Mouse (Mus musculus) urinary bladder, adult 18-20 months (tissue): ENCODE measurements at regions not wholly inside any gene's neighbourhood (a gene's known extent, or its start where the extent isn't known, plus 50 kb on each side); places are given as distances from the start of the nearest gene placed in this dataset.
"Not testable (repeated sequence)": the region's sequence is repeated elsewhere in the genome, so short reads cannot be mapped to it uniquely, and the experiment has no call there.

ENCODE experiments used
- DNase-seq, 2 experiments: peaks; one replicate each; pipeline ENCODE4 v3.0.0; 2022; ENCODE audit warnings: low spot score in 2 of 2, mixed read lengths in 2 of 2

DNA sequence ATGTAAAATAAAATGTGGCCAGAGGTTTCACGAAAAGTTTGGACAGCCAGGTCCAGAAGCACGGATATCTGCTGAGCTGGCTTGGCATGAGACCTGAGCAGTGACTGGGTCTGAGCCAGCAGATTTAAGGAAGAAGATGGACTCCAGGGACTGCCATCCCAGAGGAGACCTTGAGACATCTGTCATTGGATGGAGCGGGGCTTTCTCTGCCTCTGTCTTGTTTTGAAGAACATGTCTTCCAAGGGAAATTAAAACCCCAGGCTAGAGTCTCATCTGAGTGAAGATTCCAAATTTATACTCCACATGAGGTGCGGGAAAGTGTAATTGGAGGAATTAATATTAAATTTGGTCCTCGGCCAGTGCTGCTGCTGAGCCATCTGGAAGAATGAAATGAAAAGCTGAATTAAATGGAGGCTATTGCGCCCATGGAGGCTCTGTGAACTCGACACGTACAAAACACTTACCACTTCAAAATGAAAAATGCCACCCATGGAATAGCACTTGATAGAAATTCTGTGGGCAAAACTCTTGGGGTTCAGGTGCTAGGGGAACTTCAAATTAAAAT is 129.8 kb upstream of the Adcy2 start:
- DNase-seq = no peak

DNA sequence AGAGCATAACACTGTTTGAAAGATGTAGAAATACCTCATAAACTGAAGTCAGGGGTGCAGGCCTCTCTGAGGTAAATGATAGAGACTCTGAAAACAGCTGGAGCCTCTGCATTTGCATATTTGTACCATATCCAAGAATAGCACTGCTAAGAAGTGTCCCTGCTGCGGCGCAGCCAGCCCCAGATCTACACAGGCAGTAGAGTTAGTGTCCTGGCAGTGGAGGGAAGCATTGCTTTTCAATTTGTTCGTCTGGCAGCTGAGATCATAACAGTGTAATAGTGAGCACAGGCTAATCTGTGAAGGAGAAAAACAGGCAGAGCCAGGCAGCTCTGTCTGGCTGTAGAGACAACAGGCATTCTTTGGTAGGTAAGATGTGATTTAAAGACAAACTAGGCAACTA is 128.2 kb upstream of the Adcy2 start:
- DNase-seq = no peak

- not testable (repeated sequence) for DNase-seq
Observed at GRCm38 (mm10) chr13:69118743-69119142, 119.4 kb upstream of the Adcy2 start.

DNA sequence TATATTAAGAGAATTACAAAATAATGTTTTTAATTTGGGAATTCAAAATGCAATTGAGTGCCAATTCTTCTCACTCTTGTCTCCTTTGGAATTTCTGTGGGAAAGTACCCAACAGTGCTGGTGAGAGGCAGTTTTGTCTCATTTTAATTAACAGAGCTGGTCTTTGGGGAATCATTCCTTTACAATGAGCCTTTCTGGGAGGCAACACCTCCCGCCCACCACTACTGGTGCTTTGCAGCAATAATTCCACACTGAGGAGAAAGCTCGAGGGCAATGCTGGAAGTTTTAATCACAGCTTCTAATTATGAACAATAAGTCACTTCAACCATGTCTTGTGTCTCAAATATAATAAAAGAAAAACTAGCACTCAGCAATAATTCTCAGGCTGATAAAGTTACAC is 109.8 kb upstream of the Adcy2 start:
- DNase-seq = no peak

DNA sequence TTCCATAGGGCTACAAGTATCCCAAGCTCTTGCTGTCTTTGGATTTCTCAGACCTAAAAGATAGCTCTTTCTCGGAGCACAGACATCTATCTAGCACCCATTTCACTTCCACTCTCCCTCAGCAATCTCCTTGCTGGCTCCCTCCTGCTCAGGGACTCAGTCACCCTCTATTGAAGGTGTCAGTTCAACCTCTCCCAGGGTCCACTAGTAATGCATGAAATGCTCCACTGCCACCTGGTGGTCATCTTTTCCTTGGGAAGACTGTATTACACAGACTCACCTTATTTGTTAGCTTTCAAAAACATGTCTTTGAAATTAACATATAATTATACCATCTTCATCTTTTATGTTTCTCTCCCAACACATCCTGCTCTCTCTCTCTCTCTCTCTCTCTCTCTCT is 87.3 kb upstream of the Adcy2 start:
- peak in 1 of 2 experiments; percentile 5 for DNase-seq

GRCm38 (mm10) chr13:69070336-69070735 is 71.0 kb upstream of the Adcy2 start:
- DNase-seq = no peak

DNA sequence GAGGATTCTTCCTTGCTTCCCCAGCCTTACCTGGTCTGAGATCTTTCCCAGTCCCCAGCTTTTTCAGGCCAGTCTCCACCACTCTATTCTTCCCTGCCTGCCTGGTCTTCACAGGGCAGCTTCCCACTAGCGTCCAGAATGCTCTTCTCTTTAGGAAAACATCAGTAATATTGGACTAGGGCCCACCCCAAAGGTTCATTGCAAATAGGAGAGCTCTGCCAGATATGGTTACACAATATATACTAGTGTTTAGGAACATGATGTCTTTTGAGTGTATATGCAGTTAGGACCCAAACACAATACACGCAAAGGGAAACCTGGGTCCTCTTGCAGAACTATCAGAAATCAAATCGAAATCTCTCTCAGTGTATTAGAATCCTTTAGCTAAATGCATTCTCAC is 70.5 kb upstream of the Adcy2 start:
- no peak for DNase-seq

DNA sequence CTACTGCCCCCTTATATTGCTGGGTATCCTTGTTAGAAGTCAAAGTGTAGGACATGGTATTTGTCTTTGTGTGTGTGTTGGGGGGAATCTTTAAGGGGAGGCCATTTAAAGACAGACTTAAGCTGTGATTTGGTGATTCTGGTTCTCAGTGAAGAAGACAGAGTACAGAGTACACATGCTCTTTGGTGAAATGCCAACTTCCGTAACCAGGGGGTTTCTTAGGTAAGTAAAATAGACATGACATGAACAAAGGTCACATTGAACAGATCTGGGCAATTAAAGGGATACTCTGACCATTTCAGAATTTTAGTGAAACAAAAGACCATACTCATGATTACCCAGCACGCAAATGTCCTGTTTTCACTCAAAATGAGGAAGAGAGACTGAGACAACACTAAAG is 67.3 kb upstream of the Adcy2 start:
- DNase-seq = no peak

- no peak for DNase-seq
Observed at GRCm38 (mm10) chr13:69065285-69065684, 65.9 kb upstream of the Adcy2 start.

DNA sequence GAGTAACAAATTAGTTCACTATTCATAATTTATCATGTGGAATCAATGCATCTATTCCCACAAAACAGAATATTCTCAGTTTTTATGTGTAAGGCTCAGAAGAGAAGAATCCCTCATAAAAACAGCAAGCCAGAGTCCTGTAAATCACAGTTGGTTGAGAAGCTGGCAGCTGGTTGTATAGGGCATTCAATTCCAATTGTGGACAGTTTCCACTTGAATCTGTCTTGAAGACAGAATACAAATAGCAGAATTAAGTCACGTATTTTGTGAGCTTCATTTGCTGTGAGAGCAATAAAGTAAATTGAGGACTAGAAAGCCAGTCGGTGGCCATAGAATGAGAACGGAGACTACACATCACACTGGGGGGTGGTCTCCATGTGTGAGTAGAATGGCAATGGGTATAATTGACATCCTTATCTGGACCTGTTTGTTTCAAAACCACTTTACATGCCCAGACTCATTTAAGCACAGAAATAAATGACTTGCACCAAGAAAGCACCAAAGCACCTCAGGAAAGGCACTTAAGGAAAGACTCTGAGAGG is 63.4 kb upstream of the Adcy2 start:
- DNase-seq = no peak

GRCm38 (mm10) chr13:69061436-69061835 is 62.1 kb upstream of the Adcy2 start:
- no peak for DNase-seq
